Mouse (Mus musculus): Measurements from ENCODE around the gene Tcirg1.

GRCm38 (mm10) chr19:3950331-3950730 is 43.4 kb upstream of the Tcirg1 start:
- TF ChIP-seq CTCF (IDR thresholded peaks at IDR 0.05; ENCODE audit: insufficient read depth, low read depth, low read length) (no peak), POLR2A (IDR thresholded peaks at IDR 0.05; ENCODE audit: insufficient read depth, low read depth, low read length) (no peak)
